Mouse (Mus musculus): ENCODE measurements around the gene Nfkbib.

The Nfkbib gene

DNA sequence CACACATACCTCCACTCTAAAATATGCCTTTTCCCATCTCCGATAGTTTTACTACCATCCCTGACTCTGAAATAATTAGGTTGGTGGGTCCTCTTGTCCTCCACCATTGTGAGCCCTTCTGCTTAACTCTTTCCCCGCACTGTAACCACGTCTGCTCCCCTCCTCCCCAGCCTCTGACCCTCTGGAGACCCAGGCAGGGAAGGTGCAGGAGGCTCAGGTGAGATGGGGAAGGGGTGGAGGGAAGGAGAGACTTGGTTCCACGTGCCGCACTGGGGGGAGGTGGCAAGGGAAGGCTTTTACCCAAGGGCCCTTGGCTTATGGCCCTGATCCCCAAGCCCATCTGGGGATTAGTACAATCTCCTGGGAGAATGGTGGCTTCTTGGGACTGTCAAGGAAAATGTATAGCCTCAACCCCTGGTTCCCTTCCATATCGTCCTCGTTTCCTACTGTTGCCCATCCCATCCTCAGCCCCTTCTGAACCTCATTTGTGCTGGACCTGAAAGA is at the start of gene Nfkbib:
Nfkbib (minus strand) TSS at position 51 of the 504 bp plus-strand sequence.
- no peak for DNase-seq

- no peak for DNase-seq
These were observed 49.6 kb upstream of the Nfkbib start for GRCm38 (mm10) chr7:28816920-28817319.

DNA sequence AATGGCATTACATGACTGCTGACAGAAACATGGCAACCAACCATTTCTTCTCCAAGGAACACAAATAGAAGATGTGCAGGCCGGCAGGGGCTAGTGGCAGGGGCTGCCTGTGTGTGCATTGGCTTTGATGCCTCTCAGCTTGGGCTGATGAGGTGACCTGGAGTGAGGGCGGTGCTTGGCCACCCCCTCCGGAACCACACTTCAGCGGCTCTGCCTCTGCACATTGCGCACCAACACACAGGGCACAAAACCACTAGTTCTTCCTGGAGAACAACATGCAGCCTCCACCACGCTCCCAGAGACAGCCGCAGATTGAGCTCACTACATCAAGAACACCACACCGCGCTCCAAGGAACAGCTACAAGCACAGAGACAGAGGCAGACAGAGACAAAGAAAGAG is 48.9 kb upstream of the Nfkbib start:
- no peak for DNase-seq

- DNase-seq = no peak
These were observed 47.9 kb upstream of the Nfkbib start for GRCm38 (mm10) chr7:28815230-28815629.

DNA sequence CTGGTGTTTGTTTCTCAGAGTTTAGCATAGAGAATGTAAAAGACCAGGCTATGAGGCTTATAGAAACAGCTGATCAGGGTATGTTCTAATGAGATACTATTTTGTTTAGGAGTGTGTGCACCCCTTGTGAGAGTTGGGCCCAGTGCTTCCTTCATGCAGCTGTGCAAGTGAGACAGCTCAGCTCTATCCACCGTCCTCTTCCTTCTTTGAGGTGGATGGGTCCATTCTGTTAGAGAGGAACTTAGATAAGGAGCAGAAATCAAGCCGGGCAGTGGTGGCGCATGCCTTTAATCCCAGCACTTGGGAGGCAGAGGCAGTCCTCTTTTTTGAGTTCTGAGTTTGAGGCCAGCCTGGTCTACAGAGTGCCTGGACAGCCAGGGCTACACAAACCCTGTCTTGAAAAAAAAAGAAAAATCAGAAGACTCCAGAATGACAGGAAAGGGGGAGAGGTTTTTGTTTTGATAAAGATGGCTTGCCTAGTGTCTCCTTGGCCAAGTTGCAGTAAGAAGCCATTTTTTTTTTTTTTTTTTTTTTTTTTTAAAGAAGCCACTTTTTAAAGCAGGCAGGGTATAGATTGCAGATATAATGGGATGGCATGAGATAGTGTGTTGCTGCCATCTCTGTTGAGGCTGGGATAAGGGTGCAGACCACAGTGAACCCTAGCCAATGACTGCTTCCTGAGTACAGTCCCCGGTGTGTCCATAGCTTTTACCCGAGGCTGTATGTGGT is 47.2 kb upstream of the Nfkbib start:
- no peak for DNase-seq

- DNase-seq = no peak
These were observed 45.6 kb upstream of the Nfkbib start for GRCm38 (mm10) chr7:28812949-28813348.

GRCm38 (mm10) chr7:28812436-28812835 is 45.1 kb upstream of the Nfkbib start:
- no peak for DNase-seq

- DNase-seq = no peak
These were observed 44.4 kb upstream of the Nfkbib start for GRCm38 (mm10) chr7:28811640-28812275.

- peak; percentile 90 for DNase-seq
These were observed 43.9 kb upstream of the Nfkbib start for GRCm38 (mm10) chr7:28811228-28811627.

DNA sequence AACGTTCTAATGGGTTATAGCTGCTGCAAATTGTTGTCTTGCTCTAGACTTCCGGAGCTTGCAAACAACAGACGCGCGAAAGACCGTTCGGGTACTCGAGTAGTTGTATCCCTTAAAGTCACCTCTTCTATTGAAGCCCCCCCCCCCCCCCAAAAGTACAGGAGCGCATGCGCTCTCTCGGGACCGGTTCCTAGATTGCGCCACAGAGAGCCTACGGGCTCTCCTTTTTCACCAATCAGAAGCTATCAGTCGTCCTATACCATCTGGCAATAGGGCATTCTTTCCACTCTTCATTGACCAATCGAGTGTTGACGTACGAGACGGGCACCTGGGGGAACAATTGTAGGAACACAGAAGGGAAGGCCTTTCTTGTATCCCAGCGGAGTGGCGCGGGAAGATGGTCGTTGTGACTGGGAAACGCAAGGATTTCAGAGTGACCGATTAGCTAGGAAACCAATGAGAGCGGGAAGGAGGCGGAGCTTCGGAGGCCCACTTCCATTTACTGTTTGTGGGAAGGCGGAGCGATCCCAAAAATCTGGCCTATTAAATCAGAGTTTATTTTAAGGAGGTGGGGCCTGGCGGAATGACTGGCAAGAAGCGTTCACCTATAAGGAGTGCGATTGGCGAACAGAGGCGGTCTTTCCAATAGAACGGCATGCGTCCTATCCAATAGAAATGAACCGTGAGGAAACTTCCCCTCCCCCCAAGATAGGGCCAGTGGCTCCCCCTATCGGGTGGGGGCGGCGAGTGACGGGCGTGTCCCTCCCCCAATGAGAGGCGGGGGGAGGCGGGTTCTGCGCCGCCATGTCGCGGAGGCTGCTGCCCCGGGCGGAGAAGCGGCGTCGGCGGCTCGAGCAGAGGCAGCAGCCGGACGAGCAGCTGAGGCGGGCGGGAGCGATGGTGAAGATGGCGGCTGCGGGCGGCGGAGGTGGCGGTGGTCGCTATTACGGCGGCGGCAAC is 43.1 kb upstream of the Nfkbib start:
- DNase-seq = peak; percentile 100

- peak; percentile 69 for DNase-seq
These were observed 42.2 kb upstream of the Nfkbib start for GRCm38 (mm10) chr7:28809401-28810089.

DNA sequence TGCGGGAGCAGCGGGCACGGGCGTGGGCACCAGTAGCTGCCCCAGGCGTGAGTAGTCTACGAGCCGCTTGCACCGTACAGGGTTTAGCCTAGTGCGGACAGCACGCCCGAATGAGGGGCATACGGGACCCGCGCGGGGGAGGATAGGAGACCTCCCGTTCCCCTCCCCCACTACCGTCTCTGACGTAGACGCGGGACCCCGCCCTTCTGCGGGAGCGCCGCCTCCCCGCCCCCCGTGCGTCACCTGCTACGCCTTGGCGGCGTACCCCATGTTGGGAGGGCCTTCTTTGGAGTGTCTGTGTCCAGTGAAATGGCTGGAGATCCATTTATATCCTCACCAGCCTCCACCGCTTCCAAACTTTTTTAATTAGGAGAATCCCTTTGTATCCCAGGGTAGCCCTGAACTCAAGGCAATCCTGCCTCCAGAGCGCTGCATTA is 41.7 kb upstream of the Nfkbib start:
- peak; percentile 96 for DNase-seq

GRCm38 (mm10) chr7:28808221-28808941 is 41.1 kb upstream of the Nfkbib start, which contains the start of gene Hnrnpl:
TSS of gene Hnrnpl (plus strand) at chr7:28808541.
- peak; percentile 67 for DNase-seq

DNA sequence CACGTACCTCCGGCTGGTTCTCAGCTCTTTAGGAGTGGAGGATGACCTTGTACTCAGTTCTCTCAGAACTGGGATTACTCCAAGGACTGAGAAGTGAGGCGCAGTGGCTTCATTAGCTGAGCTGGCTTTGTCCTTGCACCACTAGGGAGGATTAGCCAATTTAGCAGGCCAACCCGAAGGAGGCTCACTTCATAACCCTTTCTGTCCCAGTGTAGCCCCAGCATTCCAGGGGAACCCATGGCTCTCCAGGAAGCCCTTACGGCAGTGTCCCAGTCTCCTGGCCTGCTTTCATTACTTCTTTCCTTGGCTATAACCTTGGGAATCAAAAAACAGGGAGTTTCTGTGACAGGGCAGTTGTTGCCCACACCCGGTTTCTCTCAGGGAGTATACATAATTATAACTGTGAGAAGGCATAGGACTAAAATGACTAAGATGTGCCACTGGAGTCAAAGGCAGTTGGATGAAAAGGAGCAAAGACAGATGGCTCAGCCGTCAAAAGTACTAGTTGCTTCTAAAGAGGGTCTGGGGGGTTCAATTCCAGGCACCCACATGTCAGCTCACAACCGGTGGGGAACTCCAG is 40.4 kb upstream of the Nfkbib start:
- peak; percentile 56 for DNase-seq

DNA sequence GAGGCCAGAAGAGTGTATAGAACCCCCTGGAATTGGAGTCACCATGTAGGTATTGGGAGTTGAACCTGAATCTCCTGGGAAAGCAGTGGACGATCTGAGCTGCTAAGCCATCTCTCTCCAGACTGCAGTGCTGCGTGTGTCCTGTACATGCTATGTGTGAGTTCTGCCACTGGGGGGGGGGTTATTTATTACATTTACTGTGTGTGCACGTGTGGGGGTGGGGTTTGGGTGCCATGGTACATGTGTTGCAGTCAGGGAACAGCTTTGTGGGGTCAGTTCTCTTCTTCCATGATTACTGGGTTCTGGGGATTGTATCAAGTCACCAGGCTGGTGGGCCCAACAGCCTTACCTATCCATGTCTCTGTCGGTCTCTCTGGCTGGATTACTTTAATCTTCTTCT is 39.6 kb upstream of the Nfkbib start:
- no peak for DNase-seq

- DNase-seq = peak; percentile 58
These were observed 36.4 kb upstream of the Nfkbib start for GRCm38 (mm10) chr7:28803756-28804155.

DNA sequence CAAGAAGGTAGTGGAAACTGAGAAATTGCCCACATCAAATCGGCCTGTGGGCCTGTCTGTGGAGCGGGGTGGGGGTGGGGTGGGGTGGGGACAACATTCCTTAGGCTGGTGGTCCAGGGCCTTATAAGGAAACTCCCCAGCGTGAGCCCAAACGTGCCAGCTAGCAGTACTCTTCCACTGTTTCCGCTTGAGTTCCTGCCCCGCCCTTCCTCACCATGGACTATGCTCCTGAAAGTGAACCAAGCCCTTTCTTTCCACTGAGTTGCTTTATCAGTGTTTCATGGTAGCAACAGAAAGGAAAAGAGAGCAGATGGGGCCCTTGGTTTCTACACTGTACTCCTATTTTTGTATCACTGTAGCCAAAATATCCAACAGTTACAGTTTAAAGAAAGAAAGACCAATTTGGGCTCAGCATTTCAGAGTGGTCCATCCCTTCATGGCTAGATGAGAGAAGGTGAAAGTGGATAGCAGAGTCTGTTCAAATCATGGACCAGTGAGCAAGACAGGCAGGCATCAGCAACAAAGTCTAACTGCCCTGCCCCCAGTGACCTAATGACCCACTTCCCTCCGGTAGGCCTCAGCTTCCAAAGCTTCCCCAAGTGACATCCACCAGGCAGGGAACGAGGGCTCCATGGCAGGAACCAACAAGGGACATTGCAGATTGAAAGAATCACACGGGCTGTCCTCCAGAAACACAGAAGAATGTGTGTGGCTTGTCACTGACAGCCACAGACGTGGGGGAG is 35.7 kb upstream of the Nfkbib start:
- DNase-seq = peak; percentile 87

GRCm38 (mm10) chr7:28801901-28802670 is 34.8 kb upstream of the Nfkbib start:
- peak; percentile 83 for DNase-seq

- no peak for DNase-seq
These were observed 34.1 kb upstream of the Nfkbib start for GRCm38 (mm10) chr7:28801451-28801850.

DNA sequence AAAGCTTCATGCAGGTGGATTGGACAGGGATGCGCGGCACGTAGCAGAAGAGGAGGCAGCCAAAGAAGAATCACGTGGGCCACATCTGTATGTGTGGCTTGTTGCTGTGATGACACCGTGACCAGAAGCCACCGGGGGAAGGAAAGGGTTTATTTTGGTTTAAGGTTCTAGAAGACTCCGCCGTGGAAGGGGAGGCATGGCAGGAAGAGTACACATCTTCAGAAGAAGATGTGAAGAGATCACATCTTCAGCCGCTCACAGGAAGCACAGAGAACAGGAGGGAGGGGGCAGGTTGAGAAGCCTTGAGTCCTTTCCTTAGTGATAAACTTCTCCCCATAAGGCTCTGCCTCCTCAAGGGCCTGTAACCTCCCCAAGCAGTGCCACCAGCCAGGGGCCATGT is 32.7 kb upstream of the Nfkbib start:
- no peak for DNase-seq
